Mouse (Mus musculus): ENCODE measurements around the gene Aak1. TPM values are rescaled to one million over a fixed set of nuclear protein-coding genes. Genes with fewer than 3 reads are reported as not detected.

The Aak1 gene
- polyA plus RNA-seq, 1 experiment: 59.2 TPM

DNA sequence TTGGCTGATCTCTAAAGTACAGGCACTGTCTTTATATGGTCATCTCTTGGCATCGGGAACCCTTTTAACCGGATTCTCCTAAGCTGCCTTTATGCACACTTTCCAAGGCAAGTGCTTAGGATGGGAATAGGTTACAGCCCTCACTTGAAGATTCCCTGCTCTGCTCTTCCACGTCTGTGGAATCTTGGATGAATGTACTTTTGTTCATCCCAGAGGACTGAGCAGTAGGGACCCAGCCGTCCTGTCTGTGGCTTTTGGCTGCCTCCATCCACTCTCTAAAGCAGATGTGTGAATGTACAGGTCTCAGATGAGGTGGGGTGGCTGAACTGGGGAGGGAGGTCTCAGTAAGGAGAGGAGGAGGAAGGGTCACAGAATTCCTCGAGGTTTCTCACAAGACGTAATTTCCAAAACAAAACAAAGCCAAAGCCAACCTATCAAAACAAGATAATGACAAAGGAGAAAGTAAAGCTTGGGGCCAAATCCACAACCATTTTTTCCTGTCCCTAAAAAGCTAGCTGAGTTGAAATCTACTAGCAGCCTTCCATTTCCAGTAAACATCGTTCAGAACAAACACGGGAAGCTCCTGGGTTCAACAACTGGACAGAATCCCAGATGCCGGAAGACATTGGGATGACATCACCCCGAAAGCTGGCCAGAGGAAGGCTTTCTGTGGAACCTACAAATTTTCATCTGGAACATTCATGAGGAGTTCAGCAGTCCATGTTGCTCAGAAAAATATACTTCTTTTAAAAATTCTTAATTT lies 18.4 kb upstream of the Aak1 start:
- Histone ChIP-seq H3K36me3 (ENCODE audit: control insufficient read depth, insufficient read depth, low read length) (no peaks in the 10 kb centered on the region), H3K4me1 (replicated peaks; ENCODE audit: control insufficient read depth, insufficient read depth, low read length) (no peaks in the 10 kb centered on the region), H3K4me3 (ENCODE audit: control insufficient read depth, insufficient read depth, low read length) (no peak overlapping the region), H3K27ac (ENCODE audit: control insufficient read depth, insufficient read depth, low read length) (no peak overlapping the region), H3K27me3 (ENCODE audit: control insufficient read depth, insufficient read depth, low read length) (no peaks in the 10 kb centered on the region)
- TF ChIP-seq CTCF (IDR thresholded peaks at IDR 0.05; ENCODE audit: borderline replicate concordance, control insufficient read depth, extremely low read depth, insufficient read depth, low read length, poor library complexity): no peak
- no peak for TF ChIP-seq POLR2A (IDR thresholded peaks at IDR 0.05; ENCODE audit: control insufficient read depth, extremely low read depth, insufficient read depth, low read length, poor library complexity)
- WGBS: 94% methylated on average over 10 of the region's 10 CpGs
- no peak for DNase-seq

DNA sequence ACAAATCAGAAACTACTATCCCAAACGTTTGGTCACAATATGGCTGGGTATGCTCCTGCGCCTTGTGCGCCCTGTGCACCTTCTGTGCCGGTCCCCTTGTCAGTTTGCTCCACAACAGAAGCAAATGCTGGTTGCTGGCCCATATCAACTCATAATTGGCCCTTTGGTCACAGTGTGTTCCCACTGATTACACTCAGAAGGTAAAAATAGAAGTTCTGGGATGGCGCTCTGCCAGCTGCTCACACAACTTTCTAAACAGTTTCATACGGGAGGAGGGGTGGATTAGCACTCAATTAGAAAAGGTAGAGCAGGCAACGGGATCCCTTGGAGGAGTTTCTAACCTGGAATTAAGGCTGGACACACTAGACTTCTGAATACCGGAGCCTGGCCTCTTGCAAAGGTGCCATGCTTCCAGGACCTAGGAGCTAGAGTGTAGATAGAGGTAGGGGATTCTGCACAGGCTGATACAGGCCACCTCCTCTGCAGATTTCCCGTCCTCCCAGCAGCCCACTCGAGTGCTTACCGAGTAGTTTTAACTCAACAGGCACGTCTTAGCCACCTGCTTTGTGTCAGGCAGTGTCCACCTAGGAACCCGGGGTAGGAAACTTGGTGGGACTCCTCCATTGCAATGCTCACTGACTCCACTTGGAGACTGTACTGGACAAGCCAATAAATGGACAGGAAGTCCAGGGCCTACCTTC lies 16.4 kb upstream of the Aak1 start:
- 69% methylated on average over 13 of the region's 13 CpGs for WGBS
- Histone ChIP-seq H3K27me3 (ENCODE audit: control insufficient read depth, insufficient read depth, low read length) (no peaks in the 10 kb centered on the region), H3K4me3 (ENCODE audit: control insufficient read depth, insufficient read depth, low read length) (no peak overlapping the region), H3K27ac (ENCODE audit: control insufficient read depth, insufficient read depth, low read length) (no peak overlapping the region), H3K36me3 (ENCODE audit: control insufficient read depth, insufficient read depth, low read length) (no peaks in the 10 kb centered on the region), H3K4me1 (replicated peaks; ENCODE audit: control insufficient read depth, insufficient read depth, low read length) (no peaks in the 10 kb centered on the region)
- no peak for DNase-seq
- TF ChIP-seq CTCF (IDR thresholded peaks at IDR 0.05; ENCODE audit: borderline replicate concordance, control insufficient read depth, extremely low read depth, insufficient read depth, low read length, poor library complexity) (no peak), POLR2A (IDR thresholded peaks at IDR 0.05; ENCODE audit: control insufficient read depth, extremely low read depth, insufficient read depth, low read length, poor library complexity) (no peak)

DNA sequence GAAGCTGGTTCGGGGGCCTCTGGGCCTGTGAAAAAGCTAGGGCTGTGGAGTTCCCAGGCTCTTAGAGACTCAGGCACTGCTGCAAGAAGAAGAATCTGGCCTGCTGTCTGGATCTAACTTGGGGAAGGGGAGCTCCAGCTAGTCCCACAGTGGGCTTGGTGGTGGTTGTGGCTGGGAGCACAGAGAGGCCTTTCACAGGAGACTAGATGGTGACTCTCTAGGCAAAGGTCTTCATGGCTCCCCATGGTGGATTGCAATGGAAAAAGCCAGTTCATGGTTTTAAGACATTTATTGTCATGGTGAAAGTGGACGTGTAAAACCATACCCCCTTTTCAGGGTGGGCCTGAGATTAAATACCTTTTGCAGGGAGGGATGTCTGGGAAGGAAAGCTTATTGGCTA lies 10.2 kb upstream of the Aak1 start:
- WGBS: 97% methylated on average over 2 of the region's 2 CpGs
- no peak overlapping the region for H3K4me3 ChIP-seq (ENCODE audit: control insufficient read depth, insufficient read depth, low read length)

DNA sequence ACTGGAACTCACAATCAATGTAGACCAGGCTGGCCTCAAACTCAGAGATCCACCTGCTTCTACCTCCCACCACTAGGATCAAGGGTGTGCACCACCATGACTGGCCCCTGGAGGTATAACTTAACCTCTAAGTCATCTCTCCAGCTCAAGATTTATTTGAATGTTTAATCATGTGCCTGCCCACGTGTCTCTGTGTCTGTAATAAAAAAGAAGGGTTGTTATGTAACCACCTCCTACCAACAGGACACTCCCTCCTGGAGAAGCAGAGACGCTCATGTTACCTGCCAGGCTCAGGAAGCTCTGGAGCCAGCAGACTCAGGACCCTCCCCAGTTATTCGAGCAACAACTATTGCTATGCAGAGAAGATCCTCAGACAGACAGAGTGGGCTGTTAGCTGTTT lies 7.4 kb upstream of the Aak1 start:
- Histone ChIP-seq H3K27me3 (ENCODE audit: control insufficient read depth, insufficient read depth, low read length) (no peaks in the 10 kb centered on the region), H3K36me3 (ENCODE audit: control insufficient read depth, insufficient read depth, low read length) (no peaks in the 10 kb centered on the region), H3K4me3 (ENCODE audit: control insufficient read depth, insufficient read depth, low read length) (no peak overlapping the region), H3K4me1 (replicated peaks; ENCODE audit: control insufficient read depth, insufficient read depth, low read length) (no peaks in the 10 kb centered on the region), H3K27ac (ENCODE audit: control insufficient read depth, insufficient read depth, low read length) (no peak overlapping the region)
- TF ChIP-seq POLR2A (IDR thresholded peaks at IDR 0.05; ENCODE audit: control insufficient read depth, extremely low read depth, insufficient read depth, low read length, poor library complexity): no peak
- TF ChIP-seq CTCF (IDR thresholded peaks at IDR 0.05; ENCODE audit: borderline replicate concordance, control insufficient read depth, extremely low read depth, insufficient read depth, low read length, poor library complexity): no peak
- no peak for DNase-seq
- 86% methylated on average over 3 of the region's 3 CpGs for WGBS

More for the DNA sequence above, 10.2 kb upstream of the Aak1 start:
- H3K27ac ChIP-seq (ENCODE audit: control insufficient read depth, insufficient read depth, low read length): no peak overlapping the region
- TF ChIP-seq CTCF (IDR thresholded peaks at IDR 0.05; ENCODE audit: borderline replicate concordance, control insufficient read depth, extremely low read depth, insufficient read depth, low read length, poor library complexity) (no peak), POLR2A (IDR thresholded peaks at IDR 0.05; ENCODE audit: control insufficient read depth, extremely low read depth, insufficient read depth, low read length, poor library complexity) (no peak)
- no peaks in the 10 kb centered on the region for H3K27me3 ChIP-seq (ENCODE audit: control insufficient read depth, insufficient read depth, low read length)
- DNase-seq: no peak
- H3K36me3 ChIP-seq (ENCODE audit: control insufficient read depth, insufficient read depth, low read length): no peaks in the 10 kb centered on the region
- no peaks in the 10 kb centered on the region for H3K4me1 ChIP-seq (replicated peaks; ENCODE audit: control insufficient read depth, insufficient read depth, low read length)

DNA sequence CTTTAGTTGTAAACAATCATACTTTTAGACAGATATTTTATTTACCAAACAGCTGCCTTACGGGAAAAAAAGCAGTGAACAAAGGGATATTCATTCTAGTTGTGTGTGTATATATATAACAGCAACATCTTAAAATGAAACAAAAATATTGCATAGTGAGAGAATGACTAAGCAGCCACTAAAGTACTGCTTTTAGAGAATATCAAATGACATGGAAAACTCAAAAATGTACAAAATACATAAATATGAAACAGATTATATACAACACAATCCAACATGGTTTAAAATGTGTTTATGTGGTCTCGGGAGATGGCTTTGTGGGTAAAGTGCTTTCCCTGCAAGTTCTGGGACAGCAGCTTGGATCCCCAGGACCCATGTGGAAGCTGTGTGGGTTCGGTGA lies 5.7 kb upstream of the Aak1 start:
- WGBS: 96% methylated on average over 3 of the region's 3 CpGs
- DNase-seq: no peak
- no peak for TF ChIP-seq POLR2A (IDR thresholded peaks at IDR 0.05; ENCODE audit: control insufficient read depth, extremely low read depth, insufficient read depth, low read length, poor library complexity)
- no peak for TF ChIP-seq CTCF (IDR thresholded peaks at IDR 0.05; ENCODE audit: borderline replicate concordance, control insufficient read depth, extremely low read depth, insufficient read depth, low read length, poor library complexity)
- H3K27me3 ChIP-seq (ENCODE audit: control insufficient read depth, insufficient read depth, low read length): no peaks in the 10 kb centered on the region
- H3K36me3 ChIP-seq (ENCODE audit: control insufficient read depth, insufficient read depth, low read length): no peaks in the 10 kb centered on the region
- H3K4me1 ChIP-seq (replicated peaks; ENCODE audit: control insufficient read depth, insufficient read depth, low read length): no peaks in the 10 kb centered on the region
- H3K4me3 ChIP-seq (ENCODE audit: control insufficient read depth, insufficient read depth, low read length): no peak overlapping the region
- H3K27ac ChIP-seq (ENCODE audit: control insufficient read depth, insufficient read depth, low read length): no peak overlapping the region

DNA sequence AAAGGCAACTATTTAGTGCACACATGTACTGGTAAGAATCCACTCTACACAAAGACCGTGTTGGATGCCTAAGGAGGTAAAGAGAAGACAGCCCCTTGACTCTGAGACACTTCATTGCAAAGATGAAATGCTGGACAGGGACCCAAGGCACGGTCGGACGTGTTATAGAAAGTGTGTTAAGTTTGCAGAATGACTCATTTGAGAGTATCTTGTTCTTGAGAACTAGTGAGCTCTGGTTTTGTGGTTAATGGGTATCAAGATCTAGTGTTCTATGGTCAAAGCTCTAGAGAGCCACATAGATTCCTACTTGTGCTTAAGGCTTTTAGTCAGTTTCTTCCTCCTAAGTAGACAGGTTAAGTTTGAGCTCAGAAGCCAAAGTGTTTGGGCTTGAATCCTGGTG lies 2.9 kb upstream of the Aak1 start:
- WGBS: 87% methylated on average over 4 of the region's 4 CpGs
- Histone ChIP-seq H3K27ac (ENCODE audit: control insufficient read depth, insufficient read depth, low read length) (no peak overlapping the region), H3K27me3 (ENCODE audit: control insufficient read depth, insufficient read depth, low read length) (no peaks in the 10 kb centered on the region), H3K36me3 (ENCODE audit: control insufficient read depth, insufficient read depth, low read length) (no peaks in the 10 kb centered on the region), H3K4me1 (replicated peaks; ENCODE audit: control insufficient read depth, insufficient read depth, low read length) (peaks cover 5% of the 10 kb centered on the region), H3K4me3 (ENCODE audit: control insufficient read depth, insufficient read depth, low read length) (no peak overlapping the region)
- TF ChIP-seq CTCF (IDR thresholded peaks at IDR 0.05; ENCODE audit: borderline replicate concordance, control insufficient read depth, extremely low read depth, insufficient read depth, low read length, poor library complexity): no peak
- no peak for TF ChIP-seq POLR2A (IDR thresholded peaks at IDR 0.05; ENCODE audit: control insufficient read depth, extremely low read depth, insufficient read depth, low read length, poor library complexity)
- no peak for DNase-seq

All from thymus, adult 2 months (tissue).